Mouse (Mus musculus) C2C12 (cell line): ENCODE measurements around the gene Itpr3.

ENCODE experiments used
- CTCF ChIP-seq: IDR thresholded peaks from one replicate; pipeline ENCODE4 v1.5.1; 2011; ENCODE audit not compliant: control insufficient read depth, insufficient read depth, insufficient read length
- FOSL1 ChIP-seq: IDR thresholded peaks from one replicate; pipeline ENCODE4 v1.8.0; 2011; ENCODE audit warnings: mild to moderate bottlenecking, low read length; ENCODE audit not compliant: poor library complexity, insufficient read depth, severe bottlenecking
- MAX ChIP-seq: IDR thresholded peaks from one replicate; pipeline ENCODE4 v1.6.1; 2011; ENCODE audit warnings: mild to moderate bottlenecking, control low read depth
- MYOD1 ChIP-seq: IDR thresholded peaks from one replicate; pipeline ENCODE4 v1.6.1; 2011; ENCODE audit warnings: low read depth; ENCODE audit not compliant: control insufficient read depth, insufficient read length
- MYOG ChIP-seq: IDR thresholded peaks from one replicate; pipeline ENCODE4 v1.6.1; 2011; ENCODE audit not compliant: control insufficient read depth, insufficient read length; ENCODE audit errors: extremely low read depth
- USF1 ChIP-seq: IDR thresholded peaks from one replicate; pipeline ENCODE4 v1.6.1; 2011; ENCODE audit warnings: low read depth, mild to moderate bottlenecking, control low read depth, moderate library complexity

GRCm38 (mm10) chr17:27121266-27121665, 64.2 kb downstream of the Itpr3 start:
- TF ChIP-seq CTCF (no peak), MYOD1 (no peak), FOSL1 (no peak), USF1 (no peak), MAX (no peak), MYOG (no peak)
